Mouse (Mus musculus) heart, postnatal 36 days (tissue): ENCODE measurements around the gene Pigq. TPM values are rescaled to one million over a fixed set of nuclear protein-coding genes. Genes with fewer than 3 reads are reported as not detected.

ENCODE experiments used
- DNase-seq, 2 experiments: peaks; one replicate each; pipeline ENCODE4 v3.0.0; 2021 to 2022
- intact Hi-C: fragments of 180-260 bp; cut with DNase I; formaldehyde crosslinking; loops from one replicate; pipeline ENCODE4 v1.15.1; 2025
- total RNA-seq, 2 experiments: library from RNA; stranded (reverse); gene quantifications; 2 replicates each; pipeline ENCODE4 v1.2.3; 2021

The Pigq gene
- total RNA-seq, 2 experiments from 2014 or later, result 45.6 to 48.2 TPM

DNA sequence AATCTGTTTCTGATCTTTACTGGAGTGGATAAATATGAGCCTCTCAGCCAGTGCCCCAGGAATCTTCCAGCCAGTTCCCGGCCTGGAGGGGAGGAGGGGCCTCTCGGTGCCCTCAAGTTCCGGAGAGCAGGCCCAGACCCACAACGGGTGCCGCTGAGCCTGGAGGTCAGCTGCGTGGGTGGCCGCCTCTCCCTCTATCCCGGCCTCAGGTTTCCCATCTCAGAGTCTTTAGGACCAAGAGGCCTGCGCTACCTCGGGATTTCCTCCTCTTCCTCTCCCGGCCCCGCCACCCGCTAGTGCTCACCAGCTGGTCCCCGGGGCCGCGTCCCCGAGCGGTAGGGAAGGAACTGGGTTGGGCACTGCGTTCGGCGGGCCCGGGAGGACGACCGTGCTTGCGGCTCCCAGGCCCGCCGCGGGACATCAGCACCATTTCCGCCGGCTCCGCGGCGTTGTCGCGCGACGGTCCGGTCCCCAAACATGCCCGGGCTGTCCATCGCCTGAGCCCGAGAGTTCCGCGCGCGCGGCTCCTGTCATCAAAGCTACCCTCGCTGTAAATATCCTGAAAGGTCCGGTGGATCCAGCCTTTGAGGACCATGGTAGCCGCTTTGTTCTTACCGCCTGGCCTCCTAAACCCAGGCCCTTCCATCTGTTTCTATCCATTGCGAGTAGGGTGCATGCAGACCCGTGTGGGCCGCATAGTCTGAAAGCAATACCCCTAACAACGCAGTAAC, 3.1 kb downstream of the Pigq start:
- DNase-seq, result peak; percentile 86
- intact Hi-C loops, result loop anchor here (2.0 to 5.0 kb wide), 3 partner anchors 41 to 679 kb away; no protein-coding TSS in a partner anchor

GRCm38 (mm10) chr17:25934526-25934925, 10.2 kb downstream of the Pigq start:
- intact Hi-C loops, result no loop called here
- DNase-seq, result no peak

- DNase-seq, result peak; percentile 44 to 52
- intact Hi-C loops, result no loop called here
Measured at GRCm38 (mm10) chr17:25925348-25925747, 19.4 kb downstream of the Pigq start.

DNA sequence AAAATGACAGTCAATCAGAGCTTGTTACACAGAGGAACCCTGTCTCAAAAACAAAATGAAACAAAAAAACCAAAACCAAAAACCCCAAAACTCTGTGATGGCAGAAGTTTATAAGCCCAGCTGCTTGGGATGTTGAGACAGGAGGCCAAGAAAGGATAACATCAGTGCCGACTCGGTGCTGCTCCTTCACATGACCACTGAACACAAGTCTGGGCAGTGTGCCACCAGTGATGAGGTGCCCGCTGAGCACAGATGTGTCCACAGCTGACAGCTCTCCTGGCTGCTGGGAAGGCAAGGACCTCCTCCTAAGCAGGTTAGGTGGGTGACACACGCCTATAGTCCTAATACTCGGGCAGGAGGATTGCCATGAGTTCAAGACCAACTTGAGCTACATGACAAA, 22.6 kb downstream of the Pigq start:
- intact Hi-C loops, result no loop called here
- no peak for DNase-seq

GRCm38 (mm10) chr17:25919786-25920642, 24.7 kb downstream of the Pigq start:
- intact Hi-C loops, result no loop called here
- peak; percentile 99 to 100 for DNase-seq

GRCm38 (mm10) chr17:25919144-25919785, 25.5 kb downstream of the Pigq start, which contains the start of gene Rab40c:
Rab40c (minus strand) TSS chr17:25919727.
- DNase-seq, result no peak
- intact Hi-C loops, result no loop called here

GRCm38 (mm10) chr17:25918037-25918750, 26.5 kb downstream of the Pigq start:
- intact Hi-C loops, result no loop called here
- no peak for DNase-seq

DNA sequence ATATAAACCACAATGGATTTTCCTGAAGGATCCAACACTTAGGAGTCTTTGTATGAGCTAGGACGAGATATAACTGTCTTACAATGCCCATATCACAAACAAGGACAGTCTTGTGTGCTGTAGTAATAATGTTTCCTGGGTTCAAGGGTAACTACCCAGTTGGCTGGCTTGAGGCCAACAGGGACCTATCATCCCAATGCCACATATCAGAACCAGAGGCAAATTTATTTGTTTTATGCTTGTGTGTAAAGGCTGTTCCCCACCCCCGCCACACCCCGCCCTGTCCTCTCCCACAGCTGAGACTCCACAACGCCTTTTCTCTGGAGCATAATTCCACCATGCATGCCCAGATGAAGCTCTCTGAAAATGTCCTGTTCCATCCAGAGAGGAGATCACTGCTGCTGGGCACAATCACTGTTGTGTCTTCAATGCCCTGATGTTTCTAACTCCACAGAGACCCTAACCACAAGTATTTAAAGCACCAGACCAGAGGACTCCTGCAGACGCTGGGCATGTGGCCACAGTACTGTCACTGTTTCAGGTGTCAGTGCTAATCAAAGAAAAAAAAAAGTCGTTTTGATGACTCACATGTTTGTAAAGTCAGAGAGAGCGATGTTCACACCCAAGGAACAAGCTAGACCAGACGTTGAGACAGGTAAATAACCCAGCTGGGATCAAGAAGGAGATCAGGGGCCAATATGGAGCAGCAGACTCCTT, 27.6 kb downstream of the Pigq start:
- intact Hi-C loops, result no loop called here
- DNase-seq, result no peak

DNA sequence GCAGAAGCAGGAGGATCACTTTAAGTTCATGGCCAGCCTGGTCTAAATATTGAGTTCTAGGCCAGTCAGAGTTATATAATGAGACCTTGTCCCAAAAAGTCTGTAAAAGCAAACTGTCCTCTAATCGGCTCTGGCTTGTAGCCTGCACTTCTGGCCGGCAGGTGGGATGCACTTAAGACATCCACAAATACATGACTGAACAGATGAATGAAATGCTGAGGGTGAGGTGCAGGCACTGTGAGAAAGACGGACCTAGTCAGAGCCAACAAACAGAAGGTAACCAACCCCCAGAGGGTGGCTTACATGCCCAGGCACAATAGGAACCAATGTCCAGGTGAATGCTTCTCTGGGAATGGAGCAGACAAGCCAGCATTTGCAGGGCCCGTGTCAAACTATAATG, 30.4 kb downstream of the Pigq start:
- no peak for DNase-seq
- intact Hi-C loops, result no loop called here

- peak; percentile 15 to 25 for DNase-seq
- intact Hi-C loops, result no loop called here
Measured at GRCm38 (mm10) chr17:25913877-25914275, 30.9 kb downstream of the Pigq start.

- intact Hi-C loops, result no loop called here
- DNase-seq, result peak in 1 of 2 experiments; percentile 19
Measured at GRCm38 (mm10) chr17:25913186-25913876, 31.4 kb downstream of the Pigq start.

DNA sequence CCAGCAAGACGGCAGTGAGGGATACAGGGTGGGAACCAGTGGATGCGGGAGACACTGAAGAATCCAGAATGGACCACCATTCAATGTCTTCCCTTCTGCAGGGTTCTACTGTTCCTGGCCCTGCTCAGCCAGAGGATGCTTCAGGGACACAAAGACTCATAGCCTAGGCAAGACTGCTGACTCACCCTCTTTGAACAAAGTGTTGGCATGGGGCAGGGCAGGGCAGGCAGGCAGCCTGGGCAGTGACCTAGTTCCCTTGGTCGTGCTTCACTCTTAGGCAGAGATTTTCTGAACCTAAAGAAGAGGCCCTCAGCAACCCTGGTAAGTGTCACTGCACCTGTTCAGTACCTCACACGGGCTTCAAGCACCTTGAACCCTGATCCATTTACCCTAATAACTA, 32.9 kb downstream of the Pigq start:
- intact Hi-C loops, result no loop called here
- DNase-seq, result peak; percentile 20 to 33

GRCm38 (mm10) chr17:25907640-25908039, 37.1 kb downstream of the Pigq start:
- intact Hi-C loops, result no loop called here

DNA sequence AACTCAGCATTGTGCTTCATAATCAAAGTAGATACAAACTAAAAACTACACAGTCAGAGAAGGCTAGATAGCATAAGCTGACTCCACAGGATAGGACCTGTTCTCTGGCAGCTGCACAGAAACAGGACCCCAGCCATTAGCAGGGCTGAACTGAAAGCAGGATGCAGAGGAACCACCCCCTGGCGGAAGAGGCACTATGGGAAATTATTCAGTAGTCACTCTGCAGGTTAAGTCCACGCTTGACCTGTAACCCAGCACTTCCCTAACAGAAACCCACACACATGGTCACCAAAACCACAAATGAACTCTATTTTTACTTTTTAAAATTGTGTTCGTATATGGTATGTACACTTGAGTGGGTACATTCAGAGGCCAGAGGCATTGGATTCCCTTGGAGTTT, 41.7 kb downstream of the Pigq start:
- no peak for DNase-seq
- intact Hi-C loops, result no loop called here

More at GRCm38 (mm10) chr17:25907640-25908039, 37.1 kb downstream of the Pigq start:
- DNase-seq, result no peak

- no peak for DNase-seq
- intact Hi-C loops, result no loop called here
Measured at GRCm38 (mm10) chr17:25900193-25900592, 44.5 kb downstream of the Pigq start.

- intact Hi-C loops, result loop anchor here (2.0 kb wide), 2 partner anchors 45 to 89 kb away; partner anchors contain the start of gene Capn15
Measured at GRCm38 (mm10) chr17:25895891-25896290, 48.8 kb downstream of the Pigq start.

DNA sequence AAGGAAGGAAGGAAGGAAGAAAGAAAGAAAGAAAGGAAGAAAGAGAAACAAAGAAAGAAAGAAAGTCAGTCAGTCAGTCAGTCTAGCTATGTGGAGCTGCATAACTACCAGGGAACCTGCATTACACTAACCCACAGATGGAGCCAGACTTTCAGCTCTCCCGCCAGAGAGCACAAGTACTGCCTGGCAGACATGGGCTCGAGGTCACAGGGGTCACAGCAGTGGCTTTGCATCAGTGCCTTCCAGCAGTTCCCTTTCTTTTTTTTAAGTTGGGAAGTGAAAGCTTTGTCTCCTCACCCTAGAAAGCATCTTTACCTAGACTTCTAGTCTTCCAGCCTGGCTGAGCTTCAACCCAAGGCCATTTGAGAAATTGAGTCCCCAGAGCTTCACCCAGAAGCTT, 49.3 kb downstream of the Pigq start:
- intact Hi-C loops, result loop anchor here (2.0 kb wide), 2 partner anchors 45 to 89 kb away; partner anchors contain the start of gene Capn15
- DNase-seq, result no peak

More at GRCm38 (mm10) chr17:25895891-25896290, 48.8 kb downstream of the Pigq start:
- DNase-seq, result no peak

GRCm38 (mm10) chr17:25893975-25894617, 50.6 kb downstream of the Pigq start:
- DNase-seq, result peak; percentile 68 to 71
- intact Hi-C loops, result loop anchor here (1.0 to 5.0 kb wide), 4 partner anchors 47 to 198 kb away; partner anchors contain the start of genes Capn15 and Decr2
